Mouse (Mus musculus): Measurements from ENCODE around the gene Colca2. TPM values are rescaled to one million over a fixed set of nuclear protein-coding genes. Genes with fewer than 3 reads are reported as not detected.

Gene Colca2
- total and polyA plus RNA-seq, 3 experiments = 0.11 TPM; not detected in 2

- DNase-seq (ENCODE audit: low spot score) (no peak), ATAC-seq (ENCODE audit: extremely low read depth, insufficient number of reproducible peaks, low FRiP score, poor library complexity, severe bottlenecking) (no peak)
- H3K4me3 ChIP-seq (ENCODE audit: low read depth, low read length) = no peak overlapping the region
- H3K36me3 ChIP-seq (replicated peaks) = no peaks in the 10 kb centered on the region
- TF ChIP-seq POLR2AphosphoS5 (IDR thresholded peaks at IDR 0.05; ENCODE audit: insufficient replicate concordance, low read depth, low read length) = no peak
- no peak for TF ChIP-seq GATA1 (IDR thresholded peaks at IDR 0.05; ENCODE audit: borderline replicate concordance, low read length)
- TF ChIP-seq CTCF (IDR thresholded peaks at IDR 0.05; ENCODE audit: low read depth, low read length) = no peak
- TF ChIP-seq TAL1 (conservative IDR thresholded peaks at IDR 0.05; ENCODE audit: low read depth, low read length) = no peak
- no peak for TF ChIP-seq GATA2 (IDR thresholded peaks at IDR 0.05; ENCODE audit: borderline replicate concordance, low read depth, low read length)
- H3K27me3 ChIP-seq (ENCODE audit: insufficient read depth, low read length) = no peaks in the 10 kb centered on the region
- peaks cover 71% of the 10 kb centered on the region for H3K4me1 ChIP-seq (ENCODE audit: insufficient read depth, low read depth, low read length)
- H3K9me3 ChIP-seq (replicated peaks) = no peaks in the 10 kb centered on the region
Measured at GRCm38 (mm10) chr9:51318246-51318645, 39.9 kb upstream of the Colca2 start.

GRCm38 (mm10) chr9:51317322-51317721 lies 39.0 kb upstream of the Colca2 start:
- no peak for DNase-seq (ENCODE audit: low spot score)
- Histone ChIP-seq H3K9me3 (replicated peaks) (no peaks in the 10 kb centered on the region), H3K4me3 (ENCODE audit: low read depth, low read length) (no peak overlapping the region), H3K36me3 (replicated peaks) (no peaks in the 10 kb centered on the region), H3K27me3 (ENCODE audit: insufficient read depth, low read length) (no peaks in the 10 kb centered on the region), H3K4me1 (ENCODE audit: insufficient read depth, low read depth, low read length) (peaks cover 78% of the 10 kb centered on the region)
- ATAC-seq (ENCODE audit: extremely low read depth, insufficient number of reproducible peaks, low FRiP score, poor library complexity, severe bottlenecking) = no peak
- TF ChIP-seq GATA1 (IDR thresholded peaks at IDR 0.05; ENCODE audit: borderline replicate concordance, low read length) (no peak), POLR2AphosphoS5 (IDR thresholded peaks at IDR 0.05; ENCODE audit: insufficient replicate concordance, low read depth, low read length) (no peak), CTCF (IDR thresholded peaks at IDR 0.05; ENCODE audit: low read depth, low read length) (no peak), TAL1 (conservative IDR thresholded peaks at IDR 0.05; ENCODE audit: low read depth, low read length) (no peak), GATA2 (IDR thresholded peaks at IDR 0.05; ENCODE audit: borderline replicate concordance, low read depth, low read length) (no peak)

GRCm38 (mm10) chr9:51315402-51316063 lies 37.2 kb upstream of the Colca2 start:
- peak; percentile 16 for DNase-seq (ENCODE audit: low spot score)
- H3K4me3 ChIP-seq (ENCODE audit: low read depth, low read length) = peak overlapping the region; percentile 36; the same call in 1 of the 2 replicates
- H3K36me3 ChIP-seq (replicated peaks) = no peaks in the 10 kb centered on the region
- H3K27me3 ChIP-seq (ENCODE audit: insufficient read depth, low read length) = no peaks in the 10 kb centered on the region
- ATAC-seq (ENCODE audit: extremely low read depth, insufficient number of reproducible peaks, low FRiP score, poor library complexity, severe bottlenecking) = peak; percentile 88
- no peak for TF ChIP-seq CTCF (IDR thresholded peaks at IDR 0.05; ENCODE audit: low read depth, low read length)
- TF ChIP-seq TAL1 (conservative IDR thresholded peaks at IDR 0.05; ENCODE audit: low read depth, low read length) = peak; percentile 48
- no peaks in the 10 kb centered on the region for H3K9me3 ChIP-seq (replicated peaks)
- H3K4me1 ChIP-seq (ENCODE audit: insufficient read depth, low read depth, low read length) = peaks cover 79% of the 10 kb centered on the region

- TF ChIP-seq GATA1 (IDR thresholded peaks at IDR 0.05; ENCODE audit: borderline replicate concordance, low read length) = no peak
- no peak for TF ChIP-seq GATA2 (IDR thresholded peaks at IDR 0.05; ENCODE audit: borderline replicate concordance, low read depth, low read length)
- TF ChIP-seq CTCF (IDR thresholded peaks at IDR 0.05; ENCODE audit: low read depth, low read length) = no peak
- TF ChIP-seq TAL1 (conservative IDR thresholded peaks at IDR 0.05; ENCODE audit: low read depth, low read length) = no peak
- no peak for TF ChIP-seq POLR2AphosphoS5 (IDR thresholded peaks at IDR 0.05; ENCODE audit: insufficient replicate concordance, low read depth, low read length)
- H3K36me3 ChIP-seq (replicated peaks) = no peaks in the 10 kb centered on the region
- DNase-seq (ENCODE audit: low spot score) = no peak
- no peaks in the 10 kb centered on the region; the same call in 1 of the 2 replicates for H3K27me3 ChIP-seq (ENCODE audit: insufficient read depth, low read length)
- no peaks in the 10 kb centered on the region for H3K9me3 ChIP-seq (replicated peaks)
- no peak overlapping the region for H3K4me3 ChIP-seq (ENCODE audit: low read depth, low read length)
- no peak for ATAC-seq (ENCODE audit: extremely low read depth, insufficient number of reproducible peaks, low FRiP score, poor library complexity, severe bottlenecking)
- H3K4me1 ChIP-seq (ENCODE audit: insufficient read depth, low read depth, low read length) = peaks cover 74% of the 10 kb centered on the region
Measured at GRCm38 (mm10) chr9:51312554-51313317, 34.4 kb upstream of the Colca2 start.

GRCm38 (mm10) chr9:51310515-51310914 lies 32.1 kb upstream of the Colca2 start:
- no peak overlapping the region; the same call in 1 of the 2 replicates for H3K4me3 ChIP-seq (ENCODE audit: low read depth, low read length)
- no peaks in the 10 kb centered on the region; the same call in 1 of the 2 replicates for H3K27me3 ChIP-seq (ENCODE audit: insufficient read depth, low read length)
- no peaks in the 10 kb centered on the region for H3K9me3 ChIP-seq (replicated peaks)
- DNase-seq (ENCODE audit: low spot score) (no peak), ATAC-seq (ENCODE audit: extremely low read depth, insufficient number of reproducible peaks, low FRiP score, poor library complexity, severe bottlenecking) (0 out of 2 replicates have a peak, but pooled peaks have one; percentile 4)
- H3K36me3 ChIP-seq (replicated peaks) = no peaks in the 10 kb centered on the region
- H3K4me1 ChIP-seq (ENCODE audit: insufficient read depth, low read depth, low read length) = peaks cover 56% of the 10 kb centered on the region
- TF ChIP-seq TAL1 (conservative IDR thresholded peaks at IDR 0.05; ENCODE audit: low read depth, low read length) (no peak), GATA1 (IDR thresholded peaks at IDR 0.05; ENCODE audit: borderline replicate concordance, low read length) (no peak), POLR2AphosphoS5 (IDR thresholded peaks at IDR 0.05; ENCODE audit: insufficient replicate concordance, low read depth, low read length) (no peak), GATA2 (IDR thresholded peaks at IDR 0.05; ENCODE audit: borderline replicate concordance, low read depth, low read length) (no peak), CTCF (IDR thresholded peaks at IDR 0.05; ENCODE audit: low read depth, low read length) (no peak)

- H3K36me3 ChIP-seq (replicated peaks) = no peaks in the 10 kb centered on the region
- peaks cover 18% of the 10 kb centered on the region for H3K27me3 ChIP-seq (ENCODE audit: insufficient read depth, low read length)
- peaks cover 34% of the 10 kb centered on the region for H3K4me1 ChIP-seq (ENCODE audit: insufficient read depth, low read depth, low read length)
- H3K4me3 ChIP-seq (ENCODE audit: low read depth, low read length) = no peak overlapping the region
- ATAC-seq (ENCODE audit: extremely low read depth, insufficient number of reproducible peaks, low FRiP score, poor library complexity, severe bottlenecking) (no peak), DNase-seq (ENCODE audit: low spot score) (no peak)
- TF ChIP-seq CTCF (IDR thresholded peaks at IDR 0.05; ENCODE audit: low read depth, low read length) (no peak), GATA2 (IDR thresholded peaks at IDR 0.05; ENCODE audit: borderline replicate concordance, low read depth, low read length) (no peak), POLR2AphosphoS5 (IDR thresholded peaks at IDR 0.05; ENCODE audit: insufficient replicate concordance, low read depth, low read length) (no peak), TAL1 (conservative IDR thresholded peaks at IDR 0.05; ENCODE audit: low read depth, low read length) (no peak), GATA1 (IDR thresholded peaks at IDR 0.05; ENCODE audit: borderline replicate concordance, low read length) (no peak)
- H3K9me3 ChIP-seq (replicated peaks) = no peaks in the 10 kb centered on the region
Measured at GRCm38 (mm10) chr9:51306351-51306750, 28.0 kb upstream of the Colca2 start.
